Mouse (Mus musculus) limb, embryonic 14.5 days (tissue): ENCODE data around the gene Pgap2. TPM values are rescaled to one million over a fixed set of nuclear protein-coding genes. Genes with fewer than 3 reads are reported as not detected.

ENCODE experiments used
- ATAC-seq: fragments of 200-750 bp; cut with Nextera tagmentation; 2 replicates; pipeline ENCODE4 v1.8.0; 2017; ENCODE audit warnings: low read depth, moderate number of reproducible peaks, moderate TSS enrichment; ENCODE audit not compliant: low FRiP score
- DNase-seq: peaks from one replicate; pipeline ENCODE4 v3.0.0-alpha.2; 2015; ENCODE audit warnings: low spot score
- H3K27ac ChIP-seq: fragments of 300-500 bp; sonication (generic); replicated peaks from 2 replicates; pipeline ENCODE4 v1.5.1; 2014; ENCODE audit warnings: low read depth, mild to moderate bottlenecking, low read length, moderate library complexity, mixed read lengths
- H3K27me3 ChIP-seq: fragments of 300-500 bp; sonication (generic); 2 replicates; pipeline ENCODE4 v1.6.1; 2014; ENCODE audit warnings: low read length, mixed read lengths; ENCODE audit not compliant: control insufficient read depth, insufficient read depth
- H3K36me3 ChIP-seq: fragments of 300-500 bp; sonication (generic); 2 replicates; pipeline ENCODE4 v1.6.1; 2014; ENCODE audit warnings: mild to moderate bottlenecking, low read length, moderate library complexity, mixed read lengths; ENCODE audit not compliant: control insufficient read depth, insufficient read depth
- H3K4me1 ChIP-seq: fragments of 300-500 bp; sonication (generic); 2 replicates; pipeline ENCODE4 v1.6.1; 2014; ENCODE audit warnings: antibody characterized with exemption, low read length, mixed read lengths; ENCODE audit not compliant: control insufficient read depth, insufficient read depth
- H3K4me2 ChIP-seq: fragments of 300-500 bp; sonication (generic); replicated peaks from 2 replicates; pipeline ENCODE4 v1.6.1; 2014; ENCODE audit warnings: low read depth, mild to moderate bottlenecking, low read length, moderate library complexity; ENCODE audit not compliant: severe bottlenecking
- H3K4me3 ChIP-seq: fragments of 300-500 bp; sonication (generic); replicated peaks from 2 replicates; pipeline ENCODE4 v1.5.1; 2014; ENCODE audit warnings: low read length
- H3K9ac ChIP-seq: fragments of 300-500 bp; sonication (generic); 2 replicates; pipeline ENCODE4 v1.6.1; 2014; ENCODE audit warnings: mild to moderate bottlenecking, low read depth, low read length, moderate library complexity; ENCODE audit not compliant: severe bottlenecking
- H3K9me3 ChIP-seq: fragments of 300-500 bp; sonication (generic); 2 replicates; pipeline ENCODE4 v1.6.1; 2016; ENCODE audit warnings: low read length; ENCODE audit not compliant: control insufficient read depth
- POLR2A ChIP-seq: fragments of 200-500 bp; IDR thresholded peaks from 2 replicates; pipeline ENCODE4 v1.8.0; 2012; ENCODE audit warnings: inconsistent platforms, mild to moderate bottlenecking, moderate library complexity, borderline replicate concordance; ENCODE audit not compliant: insufficient read depth, insufficient read length; ENCODE audit errors: extremely low read depth
- WGBS: fragments of 180-500 bp; shearing (Covaris S2); extraction: QIAGEN DNeasy Blood & Tissue Kit; methylation state at CpG from one replicate; pipeline ENCODE4 v1.1.7; 2014; 5-methylcytosine and 5-hydroxymethylcytosine counted together
- polyA plus RNA-seq, 2 experiments: library from polyadenylated mRNA; depleted of rRNA in 1 of 2; stranded (reverse) in 1 of 2; unstranded in 1 of 2; fragments of >200 nt; fragmentation: Nextera tagmentation in 1 of 2; extraction: Ambion mirVana in 1 of 2; gene quantifications; 2 replicates each; pipeline versions ENCODE4 v1.2.1 to v1.2.3; 2012 to 2014

Gene Pgap2
- polyA plus RNA-seq, 2 experiments, result 77.1 to 94.2 TPM

- ATAC-seq (no peak), DNase-seq (no peak)
- TF ChIP-seq POLR2A, result no peak
- peaks cover 28% of the 10 kb centered on the region for H3K36me3 ChIP-seq
- H3K27ac ChIP-seq, result no peak overlapping the region
- no peak overlapping the region for H3K9ac ChIP-seq
- no peaks in the 10 kb centered on the region for H3K27me3 ChIP-seq
- no peak overlapping the region for H3K4me3 ChIP-seq
- no peaks in the 10 kb centered on the region for H3K4me1 ChIP-seq
- WGBS, result 89% methylated on average over 4 of the region's 4 CpGs
- no peak overlapping the region for H3K4me2 ChIP-seq
- no peaks in the 10 kb centered on the region for H3K9me3 ChIP-seq
Measured at GRCm38 (mm10) chr7:102228049-102228670, 18.2 kb downstream of the Pgap2 start.

GRCm38 (mm10) chr7:102229814-102230213 lies 19.8 kb downstream of the Pgap2 start:
- Histone ChIP-seq H3K27ac (no peak overlapping the region), H3K4me3 (no peak overlapping the region), H3K4me1 (no peaks in the 10 kb centered on the region), H3K9me3 (no peaks in the 10 kb centered on the region), H3K27me3 (no peaks in the 10 kb centered on the region), H3K9ac (no peak overlapping the region), H3K36me3 (peaks cover 36% of the 10 kb centered on the region), H3K4me2 (no peak overlapping the region)
- DNase-seq (no peak), ATAC-seq (no peak)
- no peak for TF ChIP-seq POLR2A
- 90% methylated on average over 6 of the region's 6 CpGs for WGBS

- H3K4me1 ChIP-seq, result no peaks in the 10 kb centered on the region
- WGBS, result 69% methylated on average over 4 of the region's 4 CpGs
- H3K27ac ChIP-seq, result no peak overlapping the region
- ATAC-seq (no peak), DNase-seq (no peak)
- no peaks in the 10 kb centered on the region for H3K27me3 ChIP-seq
- H3K9ac ChIP-seq, result no peak overlapping the region
- H3K9me3 ChIP-seq, result no peaks in the 10 kb centered on the region
- H3K36me3 ChIP-seq, result peaks cover 55% of the 10 kb centered on the region
- no peak overlapping the region for H3K4me3 ChIP-seq
- H3K4me2 ChIP-seq, result no peak overlapping the region
- no peak for TF ChIP-seq POLR2A
Measured at GRCm38 (mm10) chr7:102233059-102233458, 23.1 kb downstream of the Pgap2 start.

- H3K4me2 ChIP-seq, result no peak overlapping the region
- no peak for TF ChIP-seq POLR2A
- H3K27ac ChIP-seq, result no peak overlapping the region
- H3K9me3 ChIP-seq, result no peaks in the 10 kb centered on the region
- H3K4me3 ChIP-seq, result no peak overlapping the region
- ATAC-seq, result no peak
- H3K4me1 ChIP-seq, result no peaks in the 10 kb centered on the region
- H3K9ac ChIP-seq, result no peak overlapping the region
- DNase-seq, result no peak
- no peaks in the 10 kb centered on the region for H3K27me3 ChIP-seq
- 76% methylated on average over 8 of the region's 8 CpGs for WGBS
- H3K36me3 ChIP-seq, result peaks cover 71% of the 10 kb centered on the region
Measured at GRCm38 (mm10) chr7:102238686-102239286, 28.8 kb downstream of the Pgap2 start.

GRCm38 (mm10) chr7:102239591-102239990 lies 29.6 kb downstream of the Pgap2 start:
- TF ChIP-seq POLR2A, result no peak
- peaks cover 64% of the 10 kb centered on the region for H3K36me3 ChIP-seq
- H3K4me2 ChIP-seq, result no peak overlapping the region
- WGBS, result 94% methylated on average over 16 of the region's 16 CpGs
- no peak overlapping the region for H3K27ac ChIP-seq
- DNase-seq (no peak), ATAC-seq (no peak)
- no peaks in the 10 kb centered on the region for H3K4me1 ChIP-seq
- no peaks in the 10 kb centered on the region for H3K27me3 ChIP-seq
- no peaks in the 10 kb centered on the region for H3K9me3 ChIP-seq
- no peak overlapping the region for H3K9ac ChIP-seq
- H3K4me3 ChIP-seq, result no peak overlapping the region
